Mouse (Mus musculus) left cerebral cortex, postnatal 4 days (tissue): ENCODE data around the gene Eif1ad. TPM values are rescaled to one million over a fixed set of nuclear protein-coding genes. Genes with fewer than 3 reads are reported as not detected.

Source experiments
- DNase-seq: peaks from one replicate; pipeline ENCODE4 v3.0.0-alpha.2; 2022
- intact Hi-C: fragments of 180-260 bp; cut with DNase I; formaldehyde crosslinking; loops from one replicate; pipeline ENCODE4 v1.15.1; 2025
- total RNA-seq, 2 experiments: library from RNA; stranded (reverse); gene quantifications; 2 replicates each; pipeline ENCODE4 v1.2.3; 2021

Eif1ad gene
- total RNA-seq, 2 experiments from 2014 or later: 23.0 to 25.8 TPM

DNA sequence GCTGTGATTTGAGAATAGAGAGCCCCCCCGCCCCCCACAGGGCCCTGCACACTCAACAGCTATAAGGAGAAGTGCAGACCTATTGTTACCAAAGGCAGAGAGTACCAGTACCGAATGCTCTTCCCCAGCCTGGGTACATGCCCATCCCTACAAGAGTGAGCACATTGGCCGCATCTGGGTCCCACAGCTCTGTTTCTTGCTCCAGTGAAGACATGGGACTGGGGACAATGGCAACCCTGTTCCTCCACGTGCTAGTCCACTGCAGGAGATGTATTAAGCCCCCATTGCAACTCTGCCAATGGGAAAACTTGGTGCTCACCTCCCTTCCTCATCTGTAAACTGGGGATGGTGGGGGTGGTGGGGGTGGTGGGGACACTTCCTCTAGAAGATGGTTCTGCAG, 47.3 kb downstream of the Eif1ad start:
- no peak for DNase-seq
- intact Hi-C loops: no loop called here

DNA sequence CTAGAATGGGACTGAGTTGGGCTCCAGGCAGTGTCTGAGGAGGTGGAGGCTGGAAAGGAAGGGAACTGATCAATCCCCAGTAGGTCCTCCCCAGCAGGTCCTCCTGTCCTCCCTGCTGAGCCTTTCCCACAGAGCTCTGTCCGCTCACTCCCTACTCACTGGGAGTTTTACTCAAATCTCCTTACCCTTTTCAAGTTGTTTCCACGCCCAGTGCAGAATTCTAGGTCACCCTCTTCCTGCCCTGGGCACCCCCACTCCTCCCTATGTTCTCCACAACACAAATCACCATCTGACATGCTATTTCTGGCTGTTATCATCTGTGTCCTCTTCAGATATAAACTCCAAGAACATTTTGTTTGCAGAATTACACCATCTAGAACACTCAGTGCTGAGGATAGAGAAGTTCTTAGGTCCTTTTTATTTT, 48.0 kb downstream of the Eif1ad start:
- intact Hi-C loops: no loop called here
- DNase-seq: no peak

DNA sequence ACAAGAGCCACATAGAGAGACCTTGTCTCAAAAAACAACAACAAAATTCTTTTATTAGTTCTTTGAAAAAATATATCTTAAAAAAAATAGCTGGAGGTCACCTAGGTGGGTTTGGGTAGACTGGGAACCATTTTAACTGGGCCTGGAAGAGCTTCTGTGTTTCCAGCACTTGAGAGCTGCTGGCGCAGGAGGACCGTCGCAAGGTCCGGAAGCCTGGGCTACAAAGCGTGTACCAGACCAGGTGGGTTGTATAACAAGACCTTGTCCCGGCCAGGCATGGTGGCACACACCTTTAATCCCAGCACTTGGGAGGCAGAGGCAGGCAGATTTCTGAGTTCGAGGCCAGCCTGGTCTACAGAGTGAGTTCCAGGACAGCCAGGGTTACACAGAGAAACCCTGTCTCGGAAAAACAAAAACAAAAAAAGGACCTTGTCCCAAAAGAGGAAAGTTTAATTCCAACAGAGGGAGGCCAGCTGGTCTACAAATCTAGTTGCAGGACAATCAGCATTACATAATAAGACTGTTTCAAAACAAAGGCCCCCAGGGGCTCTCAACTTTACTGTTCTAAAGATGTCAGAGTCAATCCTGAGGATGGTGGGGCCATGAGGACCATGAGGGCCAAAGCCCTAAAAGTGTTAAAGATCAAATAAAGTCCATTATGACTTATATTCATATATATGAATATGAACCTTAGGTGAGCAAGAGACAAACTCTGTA, 52.4 kb downstream of the Eif1ad start:
- intact Hi-C loops: no loop called here
- no peak for DNase-seq

DNA sequence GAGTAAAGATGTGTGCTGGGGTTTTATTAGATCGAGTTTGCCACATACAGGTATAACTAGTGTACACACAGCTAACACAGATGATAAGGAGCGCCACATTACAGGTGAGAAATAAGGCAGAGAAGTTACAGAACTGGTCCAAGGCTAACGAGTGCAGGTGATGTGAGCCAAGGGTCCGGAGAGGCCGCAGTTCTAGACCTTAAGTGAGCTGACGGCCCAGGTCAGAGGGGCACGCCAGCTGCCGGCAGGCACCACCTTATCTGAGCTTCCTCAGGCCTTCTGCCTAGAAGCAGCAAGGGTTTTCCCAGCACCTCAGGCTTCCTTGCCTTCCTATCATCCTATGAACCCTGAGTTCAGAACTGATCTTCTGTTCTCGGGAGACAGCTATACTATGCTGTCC, 53.1 kb downstream of the Eif1ad start:
- no peak for DNase-seq
- intact Hi-C loops: no loop called here

DNA sequence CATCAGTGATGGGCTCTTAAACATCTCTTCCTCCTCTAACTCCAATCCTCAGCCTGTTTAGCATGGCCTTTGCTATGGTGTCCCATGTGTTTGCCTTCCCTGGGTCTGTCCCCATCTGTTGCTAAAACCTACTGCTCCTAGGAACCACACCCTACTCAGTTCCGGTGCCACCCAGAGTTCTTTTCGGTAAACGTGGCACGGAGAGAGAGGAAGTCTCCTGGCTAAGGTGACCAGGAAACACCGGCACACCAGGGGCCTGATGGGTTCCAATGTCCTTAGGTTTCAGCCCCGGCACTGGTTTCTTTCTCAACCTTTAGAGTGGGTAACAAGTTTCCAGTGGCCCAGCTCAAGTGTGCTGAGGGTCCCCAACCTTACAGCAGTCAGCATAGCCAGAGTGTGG, 54.0 kb downstream of the Eif1ad start:
- intact Hi-C loops: no loop called here

More for the DNA sequence above, 54.0 kb downstream of the Eif1ad start:
- no peak for DNase-seq

Other genes with a start within 250 kb of the Eif1ad start
- 100 to 1,000 TPM; 155 to 159 TPM for gene Klc2, start 248.2 kb upstream of the Eif1ad start, total RNA-seq
- gene Pacs1, start 93.6 kb upstream of the Eif1ad start, total RNA-seq: 10 to 100 TPM; 90.7 to 92.6 TPM
- 100 to 1,000 TPM; 188 to 203 TPM for gene Sf3b2, start 71.3 kb upstream of the Eif1ad start, total RNA-seq
- gene Gal3st3, start 68.4 kb upstream of the Eif1ad start, total RNA-seq: 10 to 100 TPM; 60.0 to 60.3 TPM
- not detected for gene Catsper1, start 31.0 kb upstream of the Eif1ad start, total RNA-seq
- 10 to 100 TPM in 1 of 2 experiments, 1 to 10 TPM in 1; 6.9 to 10.4 TPM for gene Cst6, start 17.2 kb upstream of the Eif1ad start, total RNA-seq
- 100 to 1,000 TPM; 176 to 194 TPM for gene Banf1, start 427 bp downstream of the Eif1ad start, total RNA-seq
- 100 to 1,000 TPM in 1 of 2 experiments, 10 to 100 TPM in 1; 84.2 to 101 TPM for gene Sart1, start 22.0 kb downstream of the Eif1ad start, total RNA-seq
- gene Tsga10ip, start 35.8 kb downstream of the Eif1ad start, total RNA-seq: not detected
- 100 to 1,000 TPM; 256 to 263 TPM for gene Drap1, start 58.2 kb downstream of the Eif1ad start, total RNA-seq
- gene AI837181, start 58.4 kb downstream of the Eif1ad start, total RNA-seq: 10 to 100 TPM; 49.9 to 51.7 TPM
- gene Fosl1, start 80.8 kb downstream of the Eif1ad start, total RNA-seq: not detected
- 10 to 100 TPM; 20.8 to 21.6 TPM for gene Ccdc85b, start 91.2 kb downstream of the Eif1ad start, total RNA-seq
- 100 to 1,000 TPM; 124 to 139 TPM for gene Fibp, start 93.9 kb downstream of the Eif1ad start, total RNA-seq
- gene Ctsw, start 101.8 kb downstream of the Eif1ad start, total RNA-seq: 1 to 10 TPM; 1.3 to 2.1 TPM
- gene Efemp2, start 107.2 kb downstream of the Eif1ad start, total RNA-seq: 10 to 100 TPM; 23.7 to 25.4 TPM
- gene Mus81, start 121.7 kb downstream of the Eif1ad start, total RNA-seq: 10 to 100 TPM; 40.2 to 43.7 TPM
- gene Cfl1, start 123.7 kb downstream of the Eif1ad start, total RNA-seq: 1,000 to 10,000 TPM; 2,142 to 2,227 TPM
- 1 to 10 TPM; 9.3 to 9.6 TPM for gene 1700020D05Rik, start 137.0 kb downstream of the Eif1ad start, total RNA-seq
- gene Snx32, start 143.8 kb downstream of the Eif1ad start, total RNA-seq: 10 to 100 TPM; 64.8 to 67.7 TPM
- not detected for gene Ovol1, start 193.9 kb downstream of the Eif1ad start, total RNA-seq
- gene Ap5b1, start 201.3 kb downstream of the Eif1ad start, total RNA-seq: 10 to 100 TPM; 11.6 to 12.2 TPM
- gene Rnaseh2c, start 235.1 kb downstream of the Eif1ad start, total RNA-seq: 10 to 100 TPM; 47.3 to 49.7 TPM
- 10 to 100 TPM; 84.6 to 98.4 TPM for gene Kat5, start 243.5 kb downstream of the Eif1ad start, total RNA-seq